9 mouse cellular contexts compared by ENCODE assay signal in the genomic region with DNA sequence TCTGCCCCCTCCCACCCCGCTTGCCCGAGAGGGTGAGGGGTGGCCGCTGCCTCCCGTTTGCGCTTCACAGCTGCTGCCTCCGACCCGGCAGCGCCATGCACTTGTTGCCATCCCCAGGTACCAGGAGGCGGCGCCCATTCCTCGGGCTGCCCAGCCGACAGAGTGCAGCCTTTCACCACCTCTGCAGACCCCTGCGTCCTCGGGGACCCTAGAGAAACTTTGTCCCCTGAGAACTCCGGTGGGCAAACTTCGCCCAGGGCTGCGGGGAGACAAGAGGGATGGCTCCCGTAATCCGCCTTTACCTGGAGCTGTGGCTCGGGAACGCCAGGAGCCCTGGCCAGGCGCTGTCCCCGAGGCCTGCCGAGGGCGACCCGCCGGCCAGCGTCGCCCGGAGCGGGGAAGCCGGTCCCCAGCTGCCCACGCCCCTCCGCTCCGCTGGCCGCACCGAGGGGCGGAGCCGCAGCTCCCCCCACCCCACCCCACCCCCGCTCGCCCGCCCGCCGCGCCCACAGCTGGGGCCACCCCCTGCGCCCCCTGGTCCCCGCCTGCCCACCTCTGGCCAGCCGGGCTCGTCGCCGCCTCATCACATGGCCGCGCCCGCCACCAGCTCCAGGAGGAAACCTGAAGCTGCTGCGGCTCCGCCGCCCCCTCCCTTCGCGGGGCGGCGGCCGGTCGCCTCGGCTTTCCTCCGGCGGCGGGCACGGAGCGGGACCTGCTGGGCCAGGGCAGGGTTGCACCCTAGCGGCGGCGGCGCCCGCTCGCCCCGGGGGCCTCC. TPM values are rescaled to one million over a fixed set of nuclear protein-coding genes. Genes with fewer than 3 reads are reported as not detected.
DNase-seq lines count a peak whose midpoint lies in the region; ATAC-seq and TF ChIP-seq lines count a peak whose summit lies in the region.
"Had no signal": no experiment of that assay in that cellular context is flagged by ENCODE, and none has a peak within 500 bp of the region (broad histone marks: within the 10 kb centered on the region; RNA-seq: fewer than 3 reads in every experiment).

A gene (minus strand): TSS at position 669 of the 775 bp plus-strand sequence.

- H3K4me2 ChIP-seq in intestine, embryonic 16.5 days (ENCODE audit: low read depth, low read length), result peak within 1 kb of the TSS; percentile 94

- ATAC-seq in intestine, embryonic 16.5 days, result peak; percentile 86

- peak within 1 kb of the TSS; percentile 82 for H3K27ac ChIP-seq in intestine, embryonic 16.5 days (ENCODE audit: low read length)
- peak within 1 kb of the TSS; percentile 90 for H3K27ac ChIP-seq in midbrain, embryonic 10.5 days (replicated peaks)
- H3K27ac ChIP-seq in small intestine, adult 2 months (ENCODE audit: insufficient read depth, low read depth, low read length), result peak within 1 kb of the TSS; percentile 35
- H3K27ac ChIP-seq: macrophage had no signal

- intact Hi-C loops in left cerebral cortex, postnatal 4 days (cut with DNase I), result no loop called here

- TF ChIP-seq CTCF in small intestine, adult 2 months (IDR thresholded peaks at IDR 0.05; ENCODE audit: extremely low read depth, insufficient read length, insufficient replicate concordance, low read depth, low read length), result peak; percentile 51; the same call in 1 of the 2 replicates

- TF ChIP-seq POLR2A in small intestine, adult 2 months (IDR thresholded peaks at IDR 0.05; ENCODE audit: low read depth, low read length), result no peak

- WGBS in intestine, embryonic 16.5 days, result under 1% methylated on average over 59 of the region's 76 CpGs
- under 1% methylated on average over 63 of the region's 76 CpGs for WGBS in midbrain, embryonic 10.5 days
- WGBS in small intestine, adult 2 months, result under 1% methylated on average over 62 of the region's 76 CpGs

- DNase-seq in adrenal gland, adult 2 months, result peak; percentile 88
- peak; percentile 77 for DNase-seq in embryo, embryonic 10.5 days (ENCODE audit: low spot score)
- no peak for DNase-seq in gonadal fat pad, adult 2 months (ENCODE audit: low read depth)
- DNase-seq in left cerebral cortex, postnatal 4 days, result peak; percentile 41
- DNase-seq in midbrain, embryonic 10.5 days (ENCODE audit: low spot score), result peak; percentile 82
- no peak for DNase-seq in T-cell, adult 2 months (ENCODE audit: low spot score)

- H3K9ac ChIP-seq in intestine, embryonic 16.5 days (ENCODE audit: low read depth, low read length), result peak within 1 kb of the TSS; percentile 73

- H3K36me3 ChIP-seq in intestine, embryonic 16.5 days (ENCODE audit: control insufficient read depth, insufficient read depth, low read length), result no peaks in the 10 kb centered on the region
- no peaks in the 10 kb centered on the region for H3K36me3 ChIP-seq in midbrain, embryonic 10.5 days
- H3K36me3 ChIP-seq in small intestine, adult 2 months (ENCODE audit: control insufficient read depth, insufficient read depth, low read length), result no peaks in the 10 kb centered on the region

- no peaks in the 10 kb centered on the region for H3K9me3 ChIP-seq in intestine, embryonic 16.5 days (ENCODE audit: control insufficient read depth, low read length)
- no peaks in the 10 kb centered on the region for H3K9me3 ChIP-seq in midbrain, embryonic 10.5 days (replicated peaks)

- peaks cover 18% of the 10 kb centered on the region for H3K4me1 ChIP-seq in intestine, embryonic 16.5 days (ENCODE audit: control insufficient read depth, insufficient read depth, low read length)
- H3K4me1 ChIP-seq in midbrain, embryonic 10.5 days, result peaks cover 37% of the 10 kb centered on the region
- H3K4me1 ChIP-seq in small intestine, adult 2 months (ENCODE audit: control insufficient read depth, insufficient read depth, insufficient read length, low read length), result peaks cover 8% of the 10 kb centered on the region; the same call in 1 of the 2 replicates

- H3K27me3 ChIP-seq in intestine, embryonic 16.5 days (replicated peaks; ENCODE audit: control insufficient read depth, insufficient read depth, low read length), result no peaks in the 10 kb centered on the region
- H3K27me3 ChIP-seq in midbrain, embryonic 10.5 days (ENCODE audit: low read depth, poor library complexity, severe bottlenecking), result peaks cover 36% of the 10 kb centered on the region
- H3K27me3 ChIP-seq in small intestine, adult 2 months (ENCODE audit: control insufficient read depth, insufficient read depth, low read length), result no peaks in the 10 kb centered on the region

- H3K4me3 ChIP-seq in intestine, embryonic 16.5 days (ENCODE audit: low read length), result peak within 1 kb of the TSS; percentile 71
- peak within 1 kb of the TSS; percentile 69 for H3K4me3 ChIP-seq in midbrain, embryonic 10.5 days
- peak within 1 kb of the TSS; percentile 85 for H3K4me3 ChIP-seq in small intestine, adult 2 months (ENCODE audit: low read depth, low read length)

RNA-seq across cellular contexts. Expression of the gene that starts here (rescaled TPM):
- 10 to 100 TPM; 14.2 to 23.9 TPM for total RNA-seq in adrenal gland, adult 2 months (2021)
- 4.0 and 5.3 TPM in 2 replicates for polyA plus RNA-seq in adrenal gland, adult 2 months (2012; rRNA removed)
- polyA plus RNA-seq in gonadal fat pad, adult 2 months (2012; rRNA removed), result 25.7 and 27.8 TPM in 2 replicates
- polyA plus RNA-seq in intestine, embryonic 16.5 days (2015; fragmentation: Nextera tagmentation; extraction: Ambion mirVana), result 14.2 and 15.1 TPM in 2 replicates
- 10 to 100 TPM; 43.8 to 49.9 TPM for total RNA-seq in left cerebral cortex, postnatal 4 days (2021)
- polyA plus RNA-seq in midbrain, embryonic 10.5 days (2016; fragmentation: Nextera tagmentation; extraction: Ambion mirVana), result 8.9 and 10.0 TPM in 2 replicates
- polyA plus RNA-seq in small intestine, adult 2 months (2012; rRNA removed), result 2.6 and 3.3 TPM in 2 replicates
- polyA plus RNA-seq: macrophage had no signal

Comparison
In these comparisons a context has a peak if more than half of its experiments do, and no peak if none do; other contexts are left out.
1. DNase-seq: peak in adrenal gland, adult 2 months (single experiment), embryo, embryonic 10.5 days (single experiment), left cerebral cortex, postnatal 4 days (single experiment) and midbrain, embryonic 10.5 days (single experiment); none in gonadal fat pad, adult 2 months (single experiment) and T-cell, adult 2 months (single experiment).
2. H3K27ac ChIP-seq: peak in every context shown above with its lines; median percentile 90 in midbrain, embryonic 10.5 days; 82 in intestine, embryonic 16.5 days; 35 in small intestine, adult 2 months.
3. Peak in every context shown above with its lines, with median percentiles within 50 percentile points of each other: H3K4me3 ChIP-seq.